Mouse (Mus musculus) left cerebral cortex, adult 8-10 months (tissue): ENCODE results near the gene Gm32802. TPM values are rescaled to one million over a fixed set of nuclear protein-coding genes. Genes with fewer than 3 reads are reported as not detected.
"Not testable (repeated sequence)": the region's sequence is repeated elsewhere in the genome, so short reads cannot be mapped to it uniquely, and the experiment has no call there.

Experiments
- DNase-seq, 2 experiments: peaks; one replicate each; pipeline ENCODE4 v3.0.0; 2022; ENCODE audit warnings: low spot score in 2 of 2
- total RNA-seq, 4 experiments: library from RNA; stranded (reverse); gene quantifications; 2 replicates each; pipeline ENCODE4 v1.2.4; 2022

The Gm32802 gene
- total RNA-seq = under 1 TPM; 0.57 to 1.00 (median 0.76) TPM

- not testable (repeated sequence) for DNase-seq
Measured at GRCm38 (mm10) chr10:118258388-118258787, at the start of gene Gm32802. Gene Gm32802 (plus strand): TSS chr10:118258688.

GRCm38 (mm10) chr10:118215719-118216393 is 42.6 kb upstream of the Gm32802 start:
- DNase-seq = not testable (repeated sequence)

- not testable (repeated sequence) for DNase-seq
Measured at GRCm38 (mm10) chr10:118227629-118228028, 30.9 kb upstream of the Gm32802 start.

- not testable (repeated sequence) for DNase-seq
Measured at GRCm38 (mm10) chr10:118232607-118233006, 25.9 kb upstream of the Gm32802 start.

GRCm38 (mm10) chr10:118240680-118241079 is 17.8 kb upstream of the Gm32802 start, which contains the start of gene Gm32717:
Gene Gm32717 (minus strand): TSS chr10:118240780.
- DNase-seq = not testable (repeated sequence)

GRCm38 (mm10) chr10:118249006-118249595 is 9.4 kb upstream of the Gm32802 start:
- DNase-seq = peak in 1 of 2 experiments; percentile 9

GRCm38 (mm10) chr10:118250852-118251295 is 7.6 kb upstream of the Gm32802 start:
- DNase-seq = no peak

- not testable (repeated sequence) for DNase-seq
Measured at GRCm38 (mm10) chr10:118268812-118269211, 10.3 kb downstream of the Gm32802 start.

GRCm38 (mm10) chr10:118271416-118271815 is 12.9 kb downstream of the Gm32802 start:
- DNase-seq = not testable (repeated sequence)

GRCm38 (mm10) chr10:118278069-118278468 is 19.6 kb downstream of the Gm32802 start:
- DNase-seq = not testable (repeated sequence)

- not testable (repeated sequence) for DNase-seq
Measured at GRCm38 (mm10) chr10:118282565-118282964, 24.1 kb downstream of the Gm32802 start.

- DNase-seq = not testable (repeated sequence)
Measured at GRCm38 (mm10) chr10:118283016-118283415, 24.5 kb downstream of the Gm32802 start.

GRCm38 (mm10) chr10:118294938-118295337 is 36.5 kb downstream of the Gm32802 start, which contains the start of gene Iltifb:
Gene Iltifb (minus strand): TSS chr10:118295038.
- no peak for DNase-seq

- DNase-seq = not testable (repeated sequence)
Measured at GRCm38 (mm10) chr10:118302133-118302532, 43.6 kb downstream of the Gm32802 start.

Other genes with a start within 250 kb of the Gm32802 start
- gene Mdm1, start 116.9 kb upstream of the Gm32802 start, total RNA-seq = 1 to 10 TPM; 6.2 to 9.9 (median 7.2) TPM
- gene Il22, start 53.7 kb upstream of the Gm32802 start, total RNA-seq = under 1 TPM in 1 of 4 experiments, not detected in 3; 0.46 TPM
- under 1 TPM; 0.57 to 1.00 (median 0.76) TPM for gene Gm32717, start 17.9 kb upstream of the Gm32802 start, total RNA-seq
- gene Iltifb, start 36.4 kb downstream of the Gm32802 start, total RNA-seq = not detected
- not detected for gene Gm9040, start 68.3 kb downstream of the Gm32802 start, total RNA-seq
- gene Gm9044, start 73.7 kb downstream of the Gm32802 start, total RNA-seq = not detected
- gene Gm9045, start 79.1 kb downstream of the Gm32802 start, total RNA-seq = not detected
- gene Gm9046, start 84.6 kb downstream of the Gm32802 start, total RNA-seq = not detected
- gene Gm9048, start 90.0 kb downstream of the Gm32802 start, total RNA-seq = not detected
- not detected for gene Gm9049, start 95.4 kb downstream of the Gm32802 start, total RNA-seq
- gene Ifng, start 182.4 kb downstream of the Gm32802 start, total RNA-seq = not detected